Comparison of ENCODE assay signal across 20 mouse cellular contexts in the genomic region with DNA sequence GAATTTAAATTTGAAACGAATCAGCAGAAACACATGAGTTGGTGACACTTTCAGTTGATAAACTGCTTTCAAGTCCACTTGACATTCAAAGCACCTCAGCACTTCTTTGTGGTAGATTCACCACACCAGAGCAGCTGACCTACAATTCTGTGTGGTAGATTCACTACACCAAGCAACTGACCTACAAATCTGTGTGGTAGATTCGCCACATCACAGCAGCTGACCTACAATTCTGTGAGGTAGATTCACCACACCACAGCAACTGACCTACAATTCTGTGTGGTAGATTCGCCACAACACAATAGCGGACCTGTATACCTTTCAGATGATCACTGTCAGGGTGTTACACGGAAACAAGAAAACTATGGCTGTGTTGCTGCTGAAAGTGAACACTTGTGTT. TPM values are rescaled to one million over a fixed set of nuclear protein-coding genes. Genes with fewer than 3 reads are reported as not detected.
DNase-seq lines count a peak whose midpoint lies in the region; ATAC-seq lines count a peak whose summit lies in the region.
"Had no signal": no experiment of that assay in that cellular context is flagged by ENCODE, and none has a peak within 500 bp of the region (broad histone marks: within the 10 kb centered on the region; RNA-seq: fewer than 3 reads in every experiment).

No protein-coding gene starts in this region.

- no peaks in the 10 kb centered on the region for H3K36me3 ChIP-seq in midbrain, embryonic 11.5 days (ENCODE audit: control insufficient read depth, insufficient read depth, low read length)
- no peaks in the 10 kb centered on the region for H3K36me3 ChIP-seq in midbrain, embryonic 14.5 days (ENCODE audit: control insufficient read depth, insufficient read depth, low read length)
- H3K36me3 ChIP-seq: embryonic facial prominence, embryonic 13.5 days; forebrain, embryonic 12.5 days; heart, embryonic 12.5 days; hindbrain, embryonic 10.5 days; hindbrain, embryonic 15.5 days had no signal

- no peaks in the 10 kb centered on the region for H3K27me3 ChIP-seq in midbrain, embryonic 11.5 days (ENCODE audit: control insufficient read depth, insufficient read depth, low read length)
- H3K27me3 ChIP-seq in midbrain, embryonic 14.5 days (ENCODE audit: control insufficient read depth, insufficient read depth, low read length): no peaks in the 10 kb centered on the region
- H3K27me3 ChIP-seq: embryonic facial prominence, embryonic 13.5 days; forebrain, embryonic 12.5 days; heart, embryonic 12.5 days; hindbrain, embryonic 15.5 days had no signal

- no peak overlapping the region for H3K4me2 ChIP-seq in midbrain, embryonic 11.5 days
- no peak overlapping the region for H3K4me2 ChIP-seq in midbrain, embryonic 14.5 days (ENCODE audit: low read length)
- H3K4me2 ChIP-seq: embryonic facial prominence, embryonic 13.5 days; forebrain, embryonic 12.5 days; heart, embryonic 12.5 days; hindbrain, embryonic 15.5 days had no signal

- ATAC-seq in midbrain, embryonic 11.5 days (ENCODE audit: low FRiP score): no peak
- no peak for ATAC-seq in midbrain, embryonic 14.5 days (ENCODE audit: low FRiP score, low TSS enrichment)
- no peak for ATAC-seq in cerebellum, adult (ENCODE audit: insufficient number of reproducible peaks, low FRiP score, low TSS enrichment)
- ATAC-seq: activated CD4-positive, CD25-positive, alpha-beta regulatory T cell, adult 4 months; forebrain, embryonic 16.5 days; intestine, embryonic 16.5 days had no signal

- 93% methylated on average over 5 of the region's 5 CpGs for WGBS in midbrain, embryonic 11.5 days
- WGBS in midbrain, embryonic 14.5 days: 91% methylated on average over 5 of the region's 5 CpGs

- H3K9ac ChIP-seq in midbrain, embryonic 11.5 days (ENCODE audit: low read length): no peak overlapping the region
- H3K9ac ChIP-seq in midbrain, embryonic 14.5 days (replicated peaks; ENCODE audit: low read length): no peak overlapping the region
- H3K9ac ChIP-seq: embryonic facial prominence, embryonic 13.5 days; forebrain, embryonic 12.5 days; heart, embryonic 12.5 days; hindbrain, embryonic 15.5 days had no signal

- no peak overlapping the region for H3K27ac ChIP-seq in midbrain, embryonic 11.5 days (ENCODE audit: low read depth, low read length)
- no peak overlapping the region for H3K27ac ChIP-seq in midbrain, embryonic 14.5 days (replicated peaks; ENCODE audit: low read depth, low read length)
- H3K27ac ChIP-seq: embryonic facial prominence, embryonic 13.5 days; forebrain, embryonic 12.5 days; hindbrain, embryonic 10.5 days; hindbrain, embryonic 15.5 days had no signal

- H3K9me3 ChIP-seq in midbrain, embryonic 11.5 days (ENCODE audit: control insufficient read depth, low read length): no peaks in the 10 kb centered on the region
- H3K9me3 ChIP-seq in midbrain, embryonic 14.5 days (ENCODE audit: control insufficient read depth, low read length): no peaks in the 10 kb centered on the region
- H3K9me3 ChIP-seq: embryonic facial prominence, embryonic 13.5 days; forebrain, embryonic 12.5 days; heart, embryonic 12.5 days; hindbrain, embryonic 10.5 days; hindbrain, embryonic 15.5 days had no signal

- DNase-seq in midbrain, embryonic 11.5 days (ENCODE audit: low spot score, missing footprints): peak; percentile 49
- no peak for DNase-seq in midbrain, embryonic 14.5 days
- DNase-seq in 3134 (ENCODE audit: extremely low read depth, insufficient read length, low spot score) (peak; percentile 55), ES-CJ7 (ENCODE audit: low read depth, low spot score) (peak; percentile 53), NIH3T3 (ENCODE audit: low read depth) (peak; percentile 87)
- DNase-seq in left cerebral cortex, adult 18-20 months (ENCODE audit: low spot score in 2 of 2): no peak
- DNase-seq in cerebellum, adult 11 months: no peak
- DNase-seq: adrenal gland, postnatal 25 days; cerebellum, adult 8-10 months; cerebellum, postnatal 14 days; gastrocnemius, postnatal 10 days had no signal

- no peak overlapping the region for H3K4me3 ChIP-seq in midbrain, embryonic 11.5 days (ENCODE audit: low read depth, low read length)
- H3K4me3 ChIP-seq in midbrain, embryonic 14.5 days (replicated peaks; ENCODE audit: low read depth, low read length): no peak overlapping the region
- H3K4me3 ChIP-seq: embryonic facial prominence, embryonic 13.5 days; forebrain, embryonic 12.5 days; heart, embryonic 12.5 days; hindbrain, embryonic 10.5 days; hindbrain, embryonic 15.5 days had no signal

- H3K4me1 ChIP-seq in midbrain, embryonic 11.5 days (ENCODE audit: control insufficient read depth, insufficient read depth, low read length): no peaks in the 10 kb centered on the region
- no peaks in the 10 kb centered on the region for H3K4me1 ChIP-seq in midbrain, embryonic 14.5 days (ENCODE audit: control insufficient read depth, insufficient read depth, low read length)
- H3K4me1 ChIP-seq: embryonic facial prominence, embryonic 13.5 days; forebrain, embryonic 12.5 days; heart, embryonic 12.5 days; hindbrain, embryonic 10.5 days; hindbrain, embryonic 15.5 days had no signal

RNA-seq across cellular contexts. Expression of a gene that starts 19.6 kb away (rescaled TPM):
- 50.9 and 54.9 TPM in 2 replicates for polyA plus RNA-seq in midbrain, embryonic 11.5 days (2014; fragmentation: Nextera tagmentation; extraction: Ambion mirVana)
- polyA plus RNA-seq in midbrain, embryonic 14.5 days (2014; fragmentation: Nextera tagmentation; extraction: Ambion mirVana): 63.9 and 69.5 TPM in 2 replicates
- total RNA-seq in left cerebral cortex, adult 18-20 months (2021): 100 to 1,000 TPM in 1 of 2 experiments, 10 to 100 TPM in 1; 88.4 to 113 TPM

Comparison
In these comparisons a context has a peak if more than half of its experiments do, and no peak if none do; other contexts are left out.
1. DNase-seq: peak in midbrain, embryonic 11.5 days (single experiment), 3134 (single experiment), ES-CJ7 (single experiment) and NIH3T3 (single experiment); none in midbrain, embryonic 14.5 days (single experiment), left cerebral cortex, adult 18-20 months (0 of 2) and cerebellum, adult 11 months (single experiment).